Mouse (Mus musculus) liver, embryonic 13.5 days (tissue): ENCODE data around the gene Zfand3. TPM values are rescaled to one million over a fixed set of nuclear protein-coding genes. Genes with fewer than 3 reads are reported as not detected.
A peak's percentile ranks its signal among the peaks of the same experiment; 100 is the strongest.

Experiments used
- ATAC-seq: fragments of 200-750 bp; cut with Nextera tagmentation; 2 replicates; pipeline ENCODE4 v1.8.0; 2017; ENCODE audit warnings: low read depth, mild to moderate bottlenecking, moderate number of reproducible peaks, moderate library complexity
- DNase-seq: peaks from one replicate; pipeline ENCODE4 v3.0.0; 2022
- H3K27ac ChIP-seq: fragments of 300-500 bp; sonication (generic); 2 replicates; pipeline ENCODE4 v1.5.1; 2015; ENCODE audit warnings: moderate library complexity, mild to moderate bottlenecking, inconsistent platforms
- H3K27me3 ChIP-seq: fragments of 300-500 bp; sonication (generic); 2 replicates; pipeline ENCODE4 v1.6.1; 2015; ENCODE audit warnings: mild to moderate bottlenecking, inconsistent platforms
- H3K36me3 ChIP-seq: fragments of 300-500 bp; sonication (generic); 2 replicates; pipeline ENCODE4 v1.6.1; 2015; ENCODE audit warnings: mild to moderate bottlenecking, inconsistent platforms
- H3K4me1 ChIP-seq: fragments of 300-500 bp; sonication (generic); replicated peaks from 2 replicates; pipeline ENCODE4 v1.6.1; 2015; ENCODE audit warnings: inconsistent platforms
- H3K4me2 ChIP-seq: fragments of 300-500 bp; sonication (generic); 2 replicates; pipeline ENCODE4 v1.6.1; 2015; ENCODE audit warnings: inconsistent platforms, mild to moderate bottlenecking, moderate library complexity
- H3K4me3 ChIP-seq: fragments of 300-500 bp; sonication (generic); replicated peaks from 2 replicates; pipeline ENCODE4 v1.5.1; 2015; ENCODE audit warnings: mild to moderate bottlenecking, inconsistent platforms
- H3K9ac ChIP-seq: fragments of 300-500 bp; sonication (generic); 2 replicates; pipeline ENCODE4 v1.6.1; 2015; ENCODE audit warnings: mild to moderate bottlenecking, inconsistent platforms
- H3K9me3 ChIP-seq: fragments of 300-500 bp; sonication (generic); replicated peaks from 2 replicates; pipeline ENCODE4 v1.6.1; 2016; ENCODE audit warnings: inconsistent platforms
- WGBS: fragments of 180-500 bp; shearing (Covaris S2); methylation state at CpG from one replicate; pipeline ENCODE4 v1.1.7; 2015; ENCODE audit not compliant: insufficient replicate concordance; 5-methylcytosine and 5-hydroxymethylcytosine counted together
- polyA plus RNA-seq: library from polyadenylated mRNA; unstranded; fragments of >200 nt; fragmentation: Nextera tagmentation; extraction: Ambion mirVana; gene quantifications from 2 replicates; pipeline ENCODE4 v1.2.1, GENCODE M21; 2015

The Zfand3 gene
- polyA plus RNA-seq, 1 experiment from 2014 or later = 13.7 TPM

GRCm38 (mm10) chr17:30134955-30135735, 130.6 kb downstream of the Zfand3 start:
- no peak for DNase-seq
- Histone ChIP-seq H3K27ac (peak overlapping the region; percentile 67), H3K4me3 (no peak overlapping the region), H3K4me1 (peaks cover 32% of the 10 kb centered on the region), H3K9me3 (no peaks in the 10 kb centered on the region), H3K27me3 (no peaks in the 10 kb centered on the region), H3K9ac (no peak overlapping the region), H3K4me2 (no peak overlapping the region), H3K36me3 (peaks cover 10% of the 10 kb centered on the region)
- no peak for ATAC-seq
- WGBS = 76% methylated on average over 10 of the region's 10 CpGs

GRCm38 (mm10) chr17:30135890-30136289, 131.4 kb downstream of the Zfand3 start:
- H3K27ac ChIP-seq = peak overlapping the region; percentile 67; the same call in 1 of the 2 replicates
- no peak for DNase-seq
- H3K27me3 ChIP-seq = no peaks in the 10 kb centered on the region
- H3K9ac ChIP-seq = no peak overlapping the region
- H3K4me2 ChIP-seq = no peak overlapping the region
- no peaks in the 10 kb centered on the region for H3K9me3 ChIP-seq
- WGBS = 76% methylated on average over 6 of the region's 6 CpGs
- H3K4me3 ChIP-seq = no peak overlapping the region
- H3K36me3 ChIP-seq = peaks cover 10% of the 10 kb centered on the region
- ATAC-seq = no peak
- peaks cover 30% of the 10 kb centered on the region for H3K4me1 ChIP-seq

GRCm38 (mm10) chr17:30136684-30137083, 132.2 kb downstream of the Zfand3 start:
- H3K9ac ChIP-seq = no peak overlapping the region
- H3K4me3 ChIP-seq = no peak overlapping the region
- peaks cover 10% of the 10 kb centered on the region for H3K36me3 ChIP-seq
- H3K4me1 ChIP-seq = peaks cover 27% of the 10 kb centered on the region
- ATAC-seq (peak; percentile 60; the same call in 1 of the 2 replicates), DNase-seq (no peak)
- no peaks in the 10 kb centered on the region for H3K27me3 ChIP-seq
- 73% methylated on average over 5 of the region's 5 CpGs for WGBS
- H3K4me2 ChIP-seq = no peak overlapping the region
- no peaks in the 10 kb centered on the region for H3K9me3 ChIP-seq
- peak overlapping the region; percentile 58; the same call in 1 of the 2 replicates for H3K27ac ChIP-seq

GRCm38 (mm10) chr17:30137115-30137514, 132.6 kb downstream of the Zfand3 start:
- Histone ChIP-seq H3K9me3 (no peaks in the 10 kb centered on the region), H3K4me1 (peaks cover 25% of the 10 kb centered on the region), H3K4me3 (no peak overlapping the region), H3K27me3 (no peaks in the 10 kb centered on the region), H3K9ac (no peak overlapping the region), H3K27ac (no peak overlapping the region), H3K4me2 (no peak overlapping the region), H3K36me3 (peaks cover 10% of the 10 kb centered on the region)
- no peak for DNase-seq
- ATAC-seq = no peak
- WGBS = 79% methylated on average over 4 of the region's 4 CpGs

GRCm38 (mm10) chr17:30144114-30144513, 139.6 kb downstream of the Zfand3 start:
- 70% methylated on average over 6 of the region's 6 CpGs for WGBS
- H3K4me2 ChIP-seq = no peak overlapping the region
- H3K27ac ChIP-seq = no peak overlapping the region
- no peak for DNase-seq
- H3K9me3 ChIP-seq = no peaks in the 10 kb centered on the region
- H3K4me1 ChIP-seq = peaks cover 12% of the 10 kb centered on the region
- no peak overlapping the region for H3K4me3 ChIP-seq
- no peaks in the 10 kb centered on the region for H3K27me3 ChIP-seq
- peaks cover 3% of the 10 kb centered on the region; the same call in 1 of the 2 replicates for H3K36me3 ChIP-seq
- ATAC-seq = no peak
- no peak overlapping the region for H3K9ac ChIP-seq

GRCm38 (mm10) chr17:30145596-30146149, 141.1 kb downstream of the Zfand3 start:
- no peak overlapping the region for H3K4me2 ChIP-seq
- ATAC-seq (no peak), DNase-seq (no peak)
- no peak overlapping the region for H3K9ac ChIP-seq
- no peak overlapping the region for H3K27ac ChIP-seq
- no peak overlapping the region for H3K4me3 ChIP-seq
- H3K36me3 ChIP-seq = peaks cover 3% of the 10 kb centered on the region; the same call in 1 of the 2 replicates
- WGBS = 76% methylated on average over 10 of the region's 10 CpGs
- no peaks in the 10 kb centered on the region for H3K9me3 ChIP-seq
- H3K4me1 ChIP-seq = peaks cover 10% of the 10 kb centered on the region
- H3K27me3 ChIP-seq = no peaks in the 10 kb centered on the region

GRCm38 (mm10) chr17:30146555-30146954, 142.0 kb downstream of the Zfand3 start:
- Histone ChIP-seq H3K36me3 (peaks cover 3% of the 10 kb centered on the region; the same call in 1 of the 2 replicates), H3K9me3 (no peaks in the 10 kb centered on the region)
- no peak for ATAC-seq

GRCm38 (mm10) chr17:30147897-30148296, 143.4 kb downstream of the Zfand3 start:
- WGBS = 78% methylated on average over 1 of the region's 1 CpGs
- Histone ChIP-seq H3K4me2 (no peak overlapping the region), H3K27ac (no peak overlapping the region), H3K4me3 (no peak overlapping the region), H3K9ac (no peak overlapping the region), H3K36me3 (peaks cover 3% of the 10 kb centered on the region; the same call in 1 of the 2 replicates), H3K9me3 (no peaks in the 10 kb centered on the region), H3K4me1 (peaks cover 10% of the 10 kb centered on the region), H3K27me3 (no peaks in the 10 kb centered on the region)
- DNase-seq (no peak), ATAC-seq (no peak)

More at GRCm38 (mm10) chr17:30146555-30146954, 142.0 kb downstream of the Zfand3 start:
- Histone ChIP-seq H3K4me1 (peaks cover 10% of the 10 kb centered on the region), H3K4me2 (no peak overlapping the region), H3K4me3 (no peak overlapping the region), H3K9ac (no peak overlapping the region), H3K27me3 (no peaks in the 10 kb centered on the region), H3K27ac (no peak overlapping the region)
- DNase-seq = no peak
- WGBS = 71% methylated on average over 7 of the region's 7 CpGs

- no peak overlapping the region for H3K27ac ChIP-seq
- no peak overlapping the region for H3K9ac ChIP-seq
- no peaks in the 10 kb centered on the region for H3K9me3 ChIP-seq
- 72% methylated on average over 6 of the region's 6 CpGs for WGBS
- DNase-seq = no peak
- ATAC-seq = no peak
- no peaks in the 10 kb centered on the region for H3K27me3 ChIP-seq
- H3K36me3 ChIP-seq = peaks cover 3% of the 10 kb centered on the region; the same call in 1 of the 2 replicates
- no peak overlapping the region for H3K4me3 ChIP-seq
- H3K4me2 ChIP-seq = no peak overlapping the region
- H3K4me1 ChIP-seq = peaks cover 10% of the 10 kb centered on the region
Measured at GRCm38 (mm10) chr17:30148320-30148719, 143.8 kb downstream of the Zfand3 start.

GRCm38 (mm10) chr17:30149911-30150310, 145.4 kb downstream of the Zfand3 start:
- H3K4me1 ChIP-seq = peaks cover 1% of the 10 kb centered on the region; the same call in 1 of the 2 replicates
- no peak overlapping the region for H3K4me2 ChIP-seq
- ATAC-seq (no peak), DNase-seq (no peak)
- no peaks in the 10 kb centered on the region for H3K27me3 ChIP-seq
- H3K27ac ChIP-seq = no peak overlapping the region
- H3K4me3 ChIP-seq = no peak overlapping the region
- H3K36me3 ChIP-seq = no peaks in the 10 kb centered on the region
- H3K9me3 ChIP-seq = no peaks in the 10 kb centered on the region
- no peak overlapping the region for H3K9ac ChIP-seq
- 85% methylated on average over 6 of the region's 6 CpGs for WGBS

- Histone ChIP-seq H3K9ac (no peak overlapping the region), H3K4me2 (no peak overlapping the region), H3K4me1 (no peaks in the 10 kb centered on the region), H3K9me3 (no peaks in the 10 kb centered on the region), H3K36me3 (0 out of 2 replicates have a peak, but pooled peaks cover 3% of the 10 kb centered on the region), H3K4me3 (no peak overlapping the region), H3K27ac (no peak overlapping the region), H3K27me3 (no peaks in the 10 kb centered on the region)
- WGBS = 75% methylated on average over 4 of the region's 4 CpGs
- DNase-seq = no peak
- no peak for ATAC-seq
Measured at GRCm38 (mm10) chr17:30154144-30154543, 149.6 kb downstream of the Zfand3 start.
